Comparison of ENCODE assay signal across 9 mouse cellular contexts in genomic region chr5:109553160-109553930, GRCm38 (mm10). TPM values are rescaled to one million over a fixed set of nuclear protein-coding genes. Genes with fewer than 3 reads are reported as not detected.
DNase-seq lines count a peak whose midpoint lies in the region; ATAC-seq and TF ChIP-seq lines count a peak whose summit lies in the region.
"Had no signal": no experiment of that assay in that cellular context is flagged by ENCODE, and none has a peak within 500 bp of the region (broad histone marks: within the 10 kb centered on the region; RNA-seq: fewer than 3 reads in every experiment).

No protein-coding gene starts in this region.

- H3K36me3 ChIP-seq in kidney, postnatal 0 days (ENCODE audit: insufficient read depth, low read length) = 0 out of 2 replicates have a peak, but pooled peaks cover 5% of the 10 kb centered on the region
- H3K36me3 ChIP-seq in kidney, embryonic 14.5 days (ENCODE audit: control insufficient read depth, insufficient read depth, low read length) = no peaks in the 10 kb centered on the region; the same call in 1 of the 2 replicates
- 0 out of 2 replicates have a peak, but pooled peaks cover 3% of the 10 kb centered on the region for H3K36me3 ChIP-seq in midbrain, embryonic 14.5 days (ENCODE audit: control insufficient read depth, insufficient read depth, low read length)
- no peaks in the 10 kb centered on the region for H3K36me3 ChIP-seq in heart, adult 2 months (ENCODE audit: control insufficient read depth, insufficient read depth, low read length)

- TF ChIP-seq POLR2A in cerebellum, adult 2 months (IDR thresholded peaks at IDR 0.05; ENCODE audit: borderline replicate concordance, insufficient read depth, low read length) = no peak
- no peak for TF ChIP-seq POLR2A in heart, adult 2 months (IDR thresholded peaks at IDR 0.05; ENCODE audit: insufficient read depth, low read depth, low read length)

- ATAC-seq in kidney, postnatal 0 days (replicated peaks; ENCODE audit: low FRiP score, low read depth) = no peak
- ATAC-seq in kidney, embryonic 14.5 days (ENCODE audit: low FRiP score, low TSS enrichment) = no peak
- ATAC-seq in midbrain, embryonic 14.5 days (ENCODE audit: low FRiP score, low TSS enrichment) = no peak

- intact Hi-C loops in heart, adult 2 months (cut with DNase I) = loop anchor here (10.0 kb wide), 2 partner anchors 581 to 891 kb away; partner anchors contain the start of genes Chfr and Fbrsl1

- DNase-seq in kidney, postnatal 0 days (ENCODE audit: low spot score) = peak; percentile 6
- DNase-seq in thymus, postnatal 0 days (ENCODE audit: low spot score) = peak; percentile 4
- DNase-seq in thymus, postnatal 25 days = no peak
- DNase-seq in cerebellum, adult 2 months = peak; percentile 13 to 20
- DNase-seq in yolk sac, embryonic 10.5 days (ENCODE audit: low spot score) = peak; percentile 5
- DNase-seq in midbrain, embryonic 14.5 days = no peak
- no peak for DNase-seq in heart, adult 2 months

- H3K9me3 ChIP-seq in kidney, postnatal 0 days (replicated peaks; ENCODE audit: low read length) = peaks cover 18% of the 10 kb centered on the region
- H3K9me3 ChIP-seq in kidney, embryonic 14.5 days (ENCODE audit: control insufficient read depth, low read length) = peaks cover 53% of the 10 kb centered on the region
- H3K9me3 ChIP-seq in midbrain, embryonic 14.5 days (ENCODE audit: control insufficient read depth, low read length) = peaks cover 61% of the 10 kb centered on the region

- no peaks in the 10 kb centered on the region for H3K27me3 ChIP-seq in kidney, postnatal 0 days (ENCODE audit: insufficient read depth, low read length)
- H3K27me3 ChIP-seq in kidney, embryonic 14.5 days (ENCODE audit: control insufficient read depth, insufficient read depth, low read length) = no peaks in the 10 kb centered on the region
- H3K27me3 ChIP-seq in cerebellum, adult 2 months (ENCODE audit: control insufficient read depth, insufficient read depth, low read length) = no peaks in the 10 kb centered on the region
- H3K27me3 ChIP-seq in midbrain, embryonic 14.5 days (ENCODE audit: control insufficient read depth, insufficient read depth, low read length) = no peaks in the 10 kb centered on the region
- H3K27me3 ChIP-seq in heart, adult 2 months (ENCODE audit: control insufficient read depth, insufficient read depth, low read length) = no peaks in the 10 kb centered on the region
- H3K27me3 ChIP-seq: midbrain, embryonic 12.5 days had no signal

- no peak for TF ChIP-seq EP300 in heart, adult 2 months (IDR thresholded peaks at IDR 0.05; ENCODE audit: insufficient read depth, low read depth, low read length)

- no peaks in the 10 kb centered on the region for H3K79me2 ChIP-seq in heart, adult 2 months (replicated peaks; ENCODE audit: control insufficient read depth, insufficient read depth, low read length)

- 76% methylated on average over 18 of the region's 18 CpGs for whole genome bisulfite sequencing in kidney, postnatal 0 days
- 68% methylated on average over 18 of the region's 18 CpGs for WGBS in kidney, embryonic 14.5 days
- WGBS in cerebellum, adult 2 months = 68% methylated on average over 18 of the region's 18 CpGs
- WGBS in midbrain, embryonic 14.5 days = 69% methylated on average over 18 of the region's 18 CpGs
- WGBS in heart, adult 2 months = 52% methylated on average over 18 of the region's 18 CpGs

- no peak overlapping the region for H3K4me2 ChIP-seq in kidney, postnatal 0 days (ENCODE audit: low read length)
- no peak overlapping the region for H3K4me2 ChIP-seq in kidney, embryonic 14.5 days (replicated peaks; ENCODE audit: low read depth, low read length)
- no peak overlapping the region for H3K4me2 ChIP-seq in midbrain, embryonic 14.5 days (ENCODE audit: low read length)
- H3K4me2 ChIP-seq: midbrain, embryonic 12.5 days had no signal

- no peak overlapping the region for H3K4me3 ChIP-seq in kidney, postnatal 0 days (replicated peaks; ENCODE audit: low read depth, low read length)
- no peak overlapping the region for H3K4me3 ChIP-seq in kidney, embryonic 14.5 days (ENCODE audit: low read length)
- H3K4me3 ChIP-seq in cerebellum, adult 2 months (replicated peaks; ENCODE audit: insufficient read depth, low read depth, low read length) = no peak overlapping the region
- H3K4me3 ChIP-seq in midbrain, embryonic 14.5 days (replicated peaks; ENCODE audit: low read depth, low read length) = no peak overlapping the region
- H3K4me3 ChIP-seq in heart, adult 2 months = no peak overlapping the region
- H3K4me3 ChIP-seq: midbrain, embryonic 12.5 days had no signal

- H3K9ac ChIP-seq in kidney, postnatal 0 days (ENCODE audit: low read depth, low read length) = no peak overlapping the region
- no peak overlapping the region for H3K9ac ChIP-seq in kidney, embryonic 14.5 days (ENCODE audit: low read depth, low read length)
- H3K9ac ChIP-seq in midbrain, embryonic 14.5 days (replicated peaks; ENCODE audit: low read length) = no peak overlapping the region
- no peak overlapping the region for H3K9ac ChIP-seq in heart, adult 2 months (ENCODE audit: low read depth, low read length)
- H3K9ac ChIP-seq: midbrain, embryonic 12.5 days had no signal

- H3K27ac ChIP-seq in kidney, postnatal 0 days = no peak overlapping the region
- no peak overlapping the region for H3K27ac ChIP-seq in kidney, embryonic 14.5 days (ENCODE audit: low read depth, low read length)
- no peak overlapping the region for H3K27ac ChIP-seq in cerebellum, adult 2 months (ENCODE audit: insufficient read depth, low read length)
- H3K27ac ChIP-seq in midbrain, embryonic 14.5 days (replicated peaks; ENCODE audit: low read depth, low read length) = no peak overlapping the region
- H3K27ac ChIP-seq in heart, adult 2 months = no peak overlapping the region
- H3K27ac ChIP-seq: midbrain, embryonic 12.5 days had no signal

- TF ChIP-seq CTCF in kidney, postnatal 0 days (IDR thresholded peaks at IDR 0.05; ENCODE audit: low read depth) = no peak
- TF ChIP-seq CTCF in cerebellum, adult 2 months (IDR thresholded peaks at IDR 0.05; ENCODE audit: borderline replicate concordance, insufficient read depth, low read depth, low read length) = no peak
- TF ChIP-seq CTCF in heart, adult 2 months (IDR thresholded peaks at IDR 0.05) = no peak

- no peaks in the 10 kb centered on the region for H3K4me1 ChIP-seq in kidney, postnatal 0 days (replicated peaks; ENCODE audit: insufficient read depth, low read length)
- no peaks in the 10 kb centered on the region for H3K4me1 ChIP-seq in kidney, embryonic 14.5 days (ENCODE audit: control insufficient read depth, insufficient read depth, low read length)
- H3K4me1 ChIP-seq in cerebellum, adult 2 months (ENCODE audit: control insufficient read depth, insufficient read depth, low read length) = no peaks in the 10 kb centered on the region
- no peaks in the 10 kb centered on the region for H3K4me1 ChIP-seq in midbrain, embryonic 14.5 days (ENCODE audit: control insufficient read depth, insufficient read depth, low read length)
- no peaks in the 10 kb centered on the region for H3K4me1 ChIP-seq in heart, adult 2 months (ENCODE audit: control insufficient read depth, insufficient read depth, low read length)
- H3K4me1 ChIP-seq: midbrain, embryonic 12.5 days had no signal

RNA-seq across cellular contexts. Expression of gene Crlf2, which starts 5.4 kb away (rescaled TPM):
- 19.1 and 22.2 TPM in 2 replicates for polyA plus RNA-seq in kidney, postnatal 0 days (2015; fragmentation: Nextera tagmentation; extraction: Ambion mirVana)
- polyA plus RNA-seq in kidney, embryonic 14.5 days (2014; fragmentation: Nextera tagmentation; extraction: Ambion mirVana) = 11.0 and 11.4 TPM in 2 replicates
- 24.9 and 27.2 TPM in 2 replicates for polyA plus RNA-seq in thymus, postnatal 0 days (2015; fragmentation: Nextera tagmentation; extraction: Ambion mirVana)
- polyA plus RNA-seq in cerebellum, adult 2 months (2012; rRNA removed) = 15.7 and 17.5 TPM in 2 replicates
- 9.3 and 18.1 TPM in 2 replicates for polyA plus RNA-seq in midbrain, embryonic 14.5 days (2014; fragmentation: Nextera tagmentation; extraction: Ambion mirVana)
- total RNA-seq in heart, adult 2 months (2021) = 1 to 10 TPM; 4.7 to 7.3 TPM
- polyA plus RNA-seq in heart, adult 2 months (2012; rRNA removed) = 3.4 and 8.4 TPM in 2 replicates

Comparison
In these comparisons a context has a peak if more than half of its experiments do, and no peak if none do; other contexts are left out.
1. DNase-seq: peak in kidney, postnatal 0 days (single experiment), thymus, postnatal 0 days (single experiment), cerebellum, adult 2 months (2 of 2) and yolk sac, embryonic 10.5 days (single experiment); none in thymus, postnatal 25 days (single experiment), midbrain, embryonic 14.5 days (single experiment) and heart, adult 2 months (0 of 2).